ENCODE assay signal across 10 mouse cellular contexts in genomic region chr10:80208841-80209371, GRCm38 (mm10). TPM values are rescaled to one million over a fixed set of nuclear protein-coding genes. Genes with fewer than 3 reads are reported as not detected.
DNase-seq lines count a peak whose midpoint lies in the region; ATAC-seq lines count a peak whose summit lies in the region.
"Had no signal": no experiment of that assay in that cellular context is flagged by ENCODE, and none has a peak within 500 bp of the region (broad histone marks: within the 10 kb centered on the region; RNA-seq: fewer than 3 reads in every experiment).

No protein-coding gene starts in this region.

- intact Hi-C loops in heart, postnatal 25 days (cut with DNase I): no loop called here

- 0 out of 2 replicates have a peak, but pooled peaks cover 2% of the 10 kb centered on the region for H3K4me1 ChIP-seq in heart, embryonic 16.5 days (ENCODE audit: control insufficient read depth, insufficient read depth, low read length)
- peaks cover 18% of the 10 kb centered on the region for H3K4me1 ChIP-seq in forebrain, embryonic 15.5 days
- peaks cover 35% of the 10 kb centered on the region for H3K4me1 ChIP-seq in midbrain, embryonic 13.5 days (replicated peaks)

- no peak for ATAC-seq in heart, embryonic 16.5 days (replicated peaks; ENCODE audit: extremely low read depth, insufficient read depth, low FRiP score)
- peak; percentile 57 for ATAC-seq in forebrain, embryonic 15.5 days (replicated peaks)
- ATAC-seq in midbrain, embryonic 13.5 days: peak; percentile 73

- no peaks in the 10 kb centered on the region for H3K9me3 ChIP-seq in heart, embryonic 16.5 days (replicated peaks; ENCODE audit: control insufficient read depth, low read length)
- H3K9me3 ChIP-seq in forebrain, embryonic 15.5 days: no peaks in the 10 kb centered on the region
- no peaks in the 10 kb centered on the region for H3K9me3 ChIP-seq in midbrain, embryonic 13.5 days
- H3K9me3 ChIP-seq: G1E had no signal

- 29% methylated on average over 24 of the region's 24 CpGs for WGBS in heart, embryonic 16.5 days
- WGBS in forebrain, embryonic 15.5 days: 1% methylated on average over 24 of the region's 24 CpGs
- 1% methylated on average over 24 of the region's 24 CpGs for WGBS in midbrain, embryonic 13.5 days

- no peak overlapping the region for H3K27ac ChIP-seq in heart, embryonic 16.5 days (ENCODE audit: low read length)
- H3K27ac ChIP-seq in forebrain, embryonic 15.5 days (replicated peaks): peak overlapping the region; percentile 82
- H3K27ac ChIP-seq in midbrain, embryonic 13.5 days: peak overlapping the region; percentile 93

- H3K4me2 ChIP-seq in heart, embryonic 16.5 days (ENCODE audit: low read depth, low read length): no peak overlapping the region
- peak overlapping the region; percentile 41 for H3K4me2 ChIP-seq in forebrain, embryonic 15.5 days (replicated peaks)
- H3K4me2 ChIP-seq in midbrain, embryonic 13.5 days (replicated peaks): peak overlapping the region; percentile 52

- no peak for DNase-seq in heart, adult 9 months (ENCODE audit: low spot score in 2 of 2)
- peak; percentile 42 for DNase-seq in ZHBTc4 (ENCODE audit: low read depth, low spot score)
- no peak for DNase-seq in adrenal gland, postnatal 36 days
- no peak for DNase-seq in adrenal gland, adult 18-20 months (ENCODE audit: low spot score in 2 of 2)
- no peak for DNase-seq in heart, postnatal 25 days (ENCODE audit: low spot score)

- H3K4me3 ChIP-seq in heart, embryonic 16.5 days (ENCODE audit: low read length): no peak overlapping the region
- peak overlapping the region; percentile 18 for H3K4me3 ChIP-seq in forebrain, embryonic 15.5 days
- peak overlapping the region; percentile 28 for H3K4me3 ChIP-seq in midbrain, embryonic 13.5 days (replicated peaks)

- H3K36me3 ChIP-seq in heart, embryonic 16.5 days (ENCODE audit: control insufficient read depth, insufficient read depth): no peaks in the 10 kb centered on the region
- no peaks in the 10 kb centered on the region for H3K36me3 ChIP-seq in forebrain, embryonic 15.5 days
- H3K36me3 ChIP-seq in midbrain, embryonic 13.5 days: no peaks in the 10 kb centered on the region
- H3K36me3 ChIP-seq: G1E had no signal

- H3K9ac ChIP-seq in heart, embryonic 16.5 days (ENCODE audit: low read length): peak overlapping the region; percentile 50; the same call in 1 of the 2 replicates
- peak overlapping the region; percentile 30 for H3K9ac ChIP-seq in forebrain, embryonic 15.5 days (replicated peaks)
- H3K9ac ChIP-seq in midbrain, embryonic 13.5 days (replicated peaks): peak overlapping the region; percentile 64

- H3K27me3 ChIP-seq in heart, embryonic 16.5 days (ENCODE audit: control insufficient read depth, insufficient read depth, low read length): no peaks in the 10 kb centered on the region; the same call in 1 of the 2 replicates
- H3K27me3 ChIP-seq in forebrain, embryonic 15.5 days: no peaks in the 10 kb centered on the region
- H3K27me3 ChIP-seq in midbrain, embryonic 13.5 days: no peaks in the 10 kb centered on the region

RNA-seq across cellular contexts. Expression of gene Mum1, which starts 17.3 kb away (rescaled TPM):
- polyA plus RNA-seq in heart, embryonic 16.5 days (2015; fragmentation: Nextera tagmentation; extraction: Ambion mirVana): 31.9 and 40.1 TPM in 2 replicates
- polyA plus RNA-seq in forebrain, embryonic 15.5 days (2015; fragmentation: Nextera tagmentation; extraction: Ambion mirVana): 49.9 and 52.8 TPM in 2 replicates
- 91.4 and 98.4 TPM in 2 replicates for polyA plus RNA-seq in midbrain, embryonic 13.5 days (2015; fragmentation: Nextera tagmentation; extraction: Ambion mirVana)
- 10 to 100 TPM; 20.4 to 21.2 TPM for total RNA-seq in adrenal gland, postnatal 36 days (2021)
- 10 to 100 TPM; 17.4 to 18.4 TPM for total RNA-seq in adrenal gland, adult 18-20 months (2021)
- 10 to 100 TPM; 15.3 to 16.7 TPM for total RNA-seq in heart, postnatal 25 days (2021)

RNA-seq across cellular contexts. Expression of gene Efna2, which starts 29.6 kb away (rescaled TPM):
- 6.0 and 6.8 TPM in 2 replicates for polyA plus RNA-seq in heart, embryonic 16.5 days (2015; fragmentation: Nextera tagmentation; extraction: Ambion mirVana)
- 35.8 and 36.5 TPM in 2 replicates for polyA plus RNA-seq in forebrain, embryonic 15.5 days (2015; fragmentation: Nextera tagmentation; extraction: Ambion mirVana)
- 34.5 and 41.3 TPM in 2 replicates for polyA plus RNA-seq in midbrain, embryonic 13.5 days (2015; fragmentation: Nextera tagmentation; extraction: Ambion mirVana)
- total RNA-seq in adrenal gland, postnatal 36 days (2021): 1 to 10 TPM; 2.4 to 3.2 TPM
- total RNA-seq in adrenal gland, adult 18-20 months (2021): 1 to 10 TPM; 1.3 to 2.1 TPM
- 1 to 10 TPM in 1 of 2 experiments, under 1 TPM in 1; 0.91 to 1.1 TPM for total RNA-seq in heart, postnatal 25 days (2021)
- total RNA-seq: common myeloid progenitor, adult 5-6 weeks; G1E had no signal

RNA-seq across cellular contexts. Expression of gene 1600002K03Rik, which starts 36.2 kb away (rescaled TPM):
- 9.7 and 10.7 TPM in 2 replicates for polyA plus RNA-seq in heart, embryonic 16.5 days (2015; fragmentation: Nextera tagmentation; extraction: Ambion mirVana)
- 9.7 and 12.7 TPM in 2 replicates for polyA plus RNA-seq in forebrain, embryonic 15.5 days (2015; fragmentation: Nextera tagmentation; extraction: Ambion mirVana)
- 11.9 and 14.5 TPM in 2 replicates for polyA plus RNA-seq in midbrain, embryonic 13.5 days (2015; fragmentation: Nextera tagmentation; extraction: Ambion mirVana)
- total RNA-seq in adrenal gland, postnatal 36 days (2021): 10 to 100 TPM; 16.8 to 19.1 TPM
- total RNA-seq in adrenal gland, adult 18-20 months (2021): 10 to 100 TPM; 14.7 to 16.6 TPM
- 1 to 10 TPM; 4.2 to 5.2 TPM for total RNA-seq in heart, postnatal 25 days (2021)

RNA-seq across cellular contexts. Expression of gene Ndufs7, which starts 40.0 kb away (rescaled TPM):
- 596 and 743 TPM in 2 replicates for polyA plus RNA-seq in heart, embryonic 16.5 days (2015; fragmentation: Nextera tagmentation; extraction: Ambion mirVana)
- 248 and 260 TPM in 2 replicates for polyA plus RNA-seq in forebrain, embryonic 15.5 days (2015; fragmentation: Nextera tagmentation; extraction: Ambion mirVana)
- 244 and 265 TPM in 2 replicates for polyA plus RNA-seq in midbrain, embryonic 13.5 days (2015; fragmentation: Nextera tagmentation; extraction: Ambion mirVana)
- total RNA-seq in adrenal gland, postnatal 36 days (2021): 100 to 1,000 TPM; 266 to 279 TPM
- 100 to 1,000 TPM; 294 to 370 TPM for total RNA-seq in adrenal gland, adult 18-20 months (2021)
- 100 to 1,000 TPM; 957 to 967 TPM for total RNA-seq in heart, postnatal 25 days (2021)

RNA-seq across cellular contexts. Expression of gene Cirbp, which starts 43.1 kb away (rescaled TPM):
- 85.3 and 87.6 TPM in 2 replicates for polyA plus RNA-seq in heart, embryonic 16.5 days (2015; fragmentation: Nextera tagmentation; extraction: Ambion mirVana)
- polyA plus RNA-seq in forebrain, embryonic 15.5 days (2015; fragmentation: Nextera tagmentation; extraction: Ambion mirVana): 350 and 358 TPM in 2 replicates
- 354 and 412 TPM in 2 replicates for polyA plus RNA-seq in midbrain, embryonic 13.5 days (2015; fragmentation: Nextera tagmentation; extraction: Ambion mirVana)
- 100 to 1,000 TPM in 1 of 2 experiments, 10 to 100 TPM in 1; 35.0 to 104 TPM for total RNA-seq in adrenal gland, postnatal 36 days (2021)
- 10 to 100 TPM; 34.7 to 46.3 TPM for total RNA-seq in adrenal gland, adult 18-20 months (2021)
- 10 to 100 TPM; 31.7 to 43.1 TPM for total RNA-seq in heart, postnatal 25 days (2021)
